Mouse (Mus musculus) CH12.LX (cell line): ENCODE results near the gene Olfr313.

Experiments
- BHLHE40 ChIP-seq: IDR thresholded peaks from 2 replicates; pipeline ENCODE4 v1.6.1; 2011; ENCODE audit warnings: mild to moderate bottlenecking, low read depth, low read length, improper control_type of control experiment
- CHD2 ChIP-seq: IDR thresholded peaks from 2 replicates; pipeline ENCODE4 v1.6.1; 2011; ENCODE audit warnings: low read length, improper control_type of control experiment
- CTCF ChIP-seq, 2 experiments: IDR thresholded peaks in 1 of 2; conservative IDR thresholded peaks in 1 of 2; 2 replicates each; pipeline ENCODE4 v1.5.1; 2011 to 2012; ENCODE audit warnings: low read depth in 2 of 2, low read length in 2 of 2, improper control_type of control experiment in 1 of 2, inconsistent platforms in 1 of 2, mild to moderate bottlenecking in 1 of 2, moderate library complexity in 1 of 2
- EP300 ChIP-seq: IDR thresholded peaks from 2 replicates; pipeline ENCODE4 v1.6.1; 2011; ENCODE audit warnings: low read length, improper control_type of control experiment
- HCFC1 ChIP-seq: IDR thresholded peaks from 2 replicates; pipeline ENCODE4 v1.6.1; 2012; ENCODE audit warnings: low read depth, mild to moderate bottlenecking, inconsistent platforms, low read length, improper control_type of control experiment
- MAX ChIP-seq: IDR thresholded peaks from 2 replicates; pipeline ENCODE4 v1.6.1; 2011; ENCODE audit warnings: low read length, improper control_type of control experiment
- MEF2A ChIP-seq: IDR thresholded peaks from 2 replicates; pipeline ENCODE4 v1.6.1; 2014; ENCODE audit warnings: low read depth, mild to moderate bottlenecking, inconsistent platforms, low read length, improper control_type of control experiment, borderline replicate concordance
- POLR2A ChIP-seq: IDR thresholded peaks from 2 replicates; pipeline ENCODE4 v1.6.1; 2011; ENCODE audit warnings: low read depth, mild to moderate bottlenecking, improper control_type of control experiment, low read length
- POLR2AphosphoS2 ChIP-seq: IDR thresholded peaks from 2 replicates; pipeline ENCODE4 v1.6.1; 2011; ENCODE audit warnings: low read depth, low read length, improper control_type of control experiment
- RAD21 ChIP-seq: IDR thresholded peaks from 2 replicates; pipeline ENCODE4 v1.6.1; 2011; ENCODE audit warnings: low read depth, mild to moderate bottlenecking, low read length, improper control_type of control experiment, moderate library complexity
- RCOR1 ChIP-seq: conservative IDR thresholded peaks from 2 replicates; pipeline ENCODE4 v1.6.1; 2012; ENCODE audit warnings: low read depth, mild to moderate bottlenecking, inconsistent platforms, low read length, improper control_type of control experiment
- UBTF ChIP-seq: IDR thresholded peaks from 2 replicates; pipeline ENCODE4 v1.6.1; 2012; ENCODE audit warnings: low read depth, mild to moderate bottlenecking, inconsistent platforms, low read length, improper control_type of control experiment, moderate library complexity
- ZNF384 ChIP-seq: IDR thresholded peaks from 2 replicates; pipeline ENCODE4 v1.6.1; 2012; ENCODE audit warnings: low read depth, low read length, improper control_type of control experiment, inconsistent platforms

GRCm38 (mm10) chr11:58796850-58797249 lies 17.9 kb upstream of the Olfr313 start:
- TF ChIP-seq CTCF (conservative IDR thresholded peaks at IDR 0.05 in 1 of 2, IDR thresholded peaks at IDR 0.05 in 1 of 2; ENCODE audit: low read depth in 2 of 2, low read length in 2 of 2) (no peak), HCFC1 (no peak), BHLHE40 (no peak), CHD2 (no peak), MEF2A (no peak), ZNF384 (no peak), POLR2A (no peak), RCOR1 (no peak), MAX (no peak), EP300 (no peak), RAD21 (no peak), POLR2AphosphoS2 (no peak), UBTF (no peak)
